Mouse (Mus musculus): ENCODE results near the gene Spata13. TPM values are rescaled to one million over a fixed set of nuclear protein-coding genes. Genes with fewer than 3 reads are reported as not detected.

Spata13 gene
- polyA plus RNA-seq, 1 experiment = 4.2 TPM

GRCm38 (mm10) chr14:60712289-60712830, 78.6 kb downstream of the Spata13 start:
- H3K4me1 ChIP-seq (ENCODE audit: control insufficient read depth, insufficient read depth, low read length) = no peaks in the 10 kb centered on the region
- no peaks in the 10 kb centered on the region for H3K36me3 ChIP-seq (ENCODE audit: control insufficient read depth, insufficient read depth, low read length)
- no peak overlapping the region for H3K4me3 ChIP-seq (ENCODE audit: control insufficient read depth, low read depth, low read length)
- H3K27me3 ChIP-seq (ENCODE audit: control insufficient read depth, insufficient read depth, low read length) = no peaks in the 10 kb centered on the region
- no peak for TF ChIP-seq POLR2A (IDR thresholded peaks at IDR 0.05; ENCODE audit: control insufficient read depth, low read depth, low read length)
- TF ChIP-seq CTCF (IDR thresholded peaks at IDR 0.05; ENCODE audit: control insufficient read depth, insufficient read depth, insufficient replicate concordance, low read depth, low read length) = no peak
- no peak overlapping the region for H3K27ac ChIP-seq (ENCODE audit: control insufficient read depth, insufficient read depth, low read depth, low read length)

- Histone ChIP-seq H3K4me1 (ENCODE audit: control insufficient read depth, insufficient read depth, low read length) (no peaks in the 10 kb centered on the region), H3K4me3 (ENCODE audit: control insufficient read depth, low read depth, low read length) (no peak overlapping the region), H3K27ac (ENCODE audit: control insufficient read depth, insufficient read depth, low read depth, low read length) (no peak overlapping the region), H3K27me3 (ENCODE audit: control insufficient read depth, insufficient read depth, low read length) (no peaks in the 10 kb centered on the region), H3K36me3 (ENCODE audit: control insufficient read depth, insufficient read depth, low read length) (no peaks in the 10 kb centered on the region)
- TF ChIP-seq POLR2A (IDR thresholded peaks at IDR 0.05; ENCODE audit: control insufficient read depth, low read depth, low read length) = no peak
Measured at GRCm38 (mm10) chr14:60715686-60716085, 81.9 kb downstream of the Spata13 start.

- Histone ChIP-seq H3K36me3 (ENCODE audit: control insufficient read depth, insufficient read depth, low read length) (no peaks in the 10 kb centered on the region), H3K27ac (ENCODE audit: control insufficient read depth, insufficient read depth, low read depth, low read length) (no peak overlapping the region), H3K4me3 (ENCODE audit: control insufficient read depth, low read depth, low read length) (no peak overlapping the region), H3K4me1 (ENCODE audit: control insufficient read depth, insufficient read depth, low read length) (no peaks in the 10 kb centered on the region), H3K27me3 (ENCODE audit: control insufficient read depth, insufficient read depth, low read length) (no peaks in the 10 kb centered on the region)
- no peak for TF ChIP-seq POLR2A (IDR thresholded peaks at IDR 0.05; ENCODE audit: control insufficient read depth, low read depth, low read length)
- no peak for TF ChIP-seq CTCF (IDR thresholded peaks at IDR 0.05; ENCODE audit: control insufficient read depth, insufficient read depth, insufficient replicate concordance, low read depth, low read length)
Measured at GRCm38 (mm10) chr14:60721304-60721703, 87.5 kb downstream of the Spata13 start.

GRCm38 (mm10) chr14:60721938-60722337, 88.1 kb downstream of the Spata13 start:
- Histone ChIP-seq H3K36me3 (ENCODE audit: control insufficient read depth, insufficient read depth, low read length) (no peaks in the 10 kb centered on the region), H3K4me1 (ENCODE audit: control insufficient read depth, insufficient read depth, low read length) (no peaks in the 10 kb centered on the region; the same call in 1 of the 2 replicates), H3K27me3 (ENCODE audit: control insufficient read depth, insufficient read depth, low read length) (no peaks in the 10 kb centered on the region), H3K27ac (ENCODE audit: control insufficient read depth, insufficient read depth, low read depth, low read length) (no peak overlapping the region), H3K4me3 (ENCODE audit: control insufficient read depth, low read depth, low read length) (no peak overlapping the region)
- TF ChIP-seq POLR2A (IDR thresholded peaks at IDR 0.05; ENCODE audit: control insufficient read depth, low read depth, low read length) (no peak), CTCF (IDR thresholded peaks at IDR 0.05; ENCODE audit: control insufficient read depth, insufficient read depth, insufficient replicate concordance, low read depth, low read length) (no peak)

GRCm38 (mm10) chr14:60726091-60726490, 92.3 kb downstream of the Spata13 start:
- Histone ChIP-seq H3K27me3 (ENCODE audit: control insufficient read depth, insufficient read depth, low read length) (no peaks in the 10 kb centered on the region), H3K4me3 (ENCODE audit: control insufficient read depth, low read depth, low read length) (no peak overlapping the region), H3K27ac (ENCODE audit: control insufficient read depth, insufficient read depth, low read depth, low read length) (no peak overlapping the region), H3K4me1 (ENCODE audit: control insufficient read depth, insufficient read depth, low read length) (no peaks in the 10 kb centered on the region; the same call in 1 of the 2 replicates), H3K36me3 (ENCODE audit: control insufficient read depth, insufficient read depth, low read length) (no peaks in the 10 kb centered on the region)
- no peak for TF ChIP-seq POLR2A (IDR thresholded peaks at IDR 0.05; ENCODE audit: control insufficient read depth, low read depth, low read length)
- no peak for TF ChIP-seq CTCF (IDR thresholded peaks at IDR 0.05; ENCODE audit: control insufficient read depth, insufficient read depth, insufficient replicate concordance, low read depth, low read length)

- H3K27me3 ChIP-seq (ENCODE audit: control insufficient read depth, insufficient read depth, low read length) = no peaks in the 10 kb centered on the region
- H3K27ac ChIP-seq (ENCODE audit: control insufficient read depth, insufficient read depth, low read depth, low read length) = peak overlapping the region; percentile 5
- no peak overlapping the region for H3K4me3 ChIP-seq (ENCODE audit: control insufficient read depth, low read depth, low read length)
- H3K36me3 ChIP-seq (ENCODE audit: control insufficient read depth, insufficient read depth, low read length) = no peaks in the 10 kb centered on the region
- no peak; the same call in 1 of the 2 replicates for TF ChIP-seq CTCF (IDR thresholded peaks at IDR 0.05; ENCODE audit: control insufficient read depth, insufficient read depth, insufficient replicate concordance, low read depth, low read length)
- no peak for TF ChIP-seq POLR2A (IDR thresholded peaks at IDR 0.05; ENCODE audit: control insufficient read depth, low read depth, low read length)
- no peaks in the 10 kb centered on the region; the same call in 1 of the 2 replicates for H3K4me1 ChIP-seq (ENCODE audit: control insufficient read depth, insufficient read depth, low read length)
Measured at GRCm38 (mm10) chr14:60727130-60727529, 93.3 kb downstream of the Spata13 start.

- H3K36me3 ChIP-seq (ENCODE audit: control insufficient read depth, insufficient read depth, low read length) = no peaks in the 10 kb centered on the region
- TF ChIP-seq POLR2A (IDR thresholded peaks at IDR 0.05; ENCODE audit: control insufficient read depth, low read depth, low read length) = no peak
- TF ChIP-seq CTCF (IDR thresholded peaks at IDR 0.05; ENCODE audit: control insufficient read depth, insufficient read depth, insufficient replicate concordance, low read depth, low read length) = no peak
- H3K4me1 ChIP-seq (ENCODE audit: control insufficient read depth, insufficient read depth, low read length) = no peaks in the 10 kb centered on the region
Measured at GRCm38 (mm10) chr14:60732081-60732480, 98.3 kb downstream of the Spata13 start.

GRCm38 (mm10) chr14:60732787-60733186, 99.0 kb downstream of the Spata13 start:
- Histone ChIP-seq H3K27me3 (ENCODE audit: control insufficient read depth, insufficient read depth, low read length) (no peaks in the 10 kb centered on the region), H3K27ac (ENCODE audit: control insufficient read depth, insufficient read depth, low read depth, low read length) (no peak overlapping the region), H3K4me1 (ENCODE audit: control insufficient read depth, insufficient read depth, low read length) (peaks cover 2% of the 10 kb centered on the region), H3K4me3 (ENCODE audit: control insufficient read depth, low read depth, low read length) (peak overlapping the region; percentile 33), H3K36me3 (ENCODE audit: control insufficient read depth, insufficient read depth, low read length) (no peaks in the 10 kb centered on the region)
- TF ChIP-seq POLR2A (IDR thresholded peaks at IDR 0.05; ENCODE audit: control insufficient read depth, low read depth, low read length) (no peak), CTCF (IDR thresholded peaks at IDR 0.05; ENCODE audit: control insufficient read depth, insufficient read depth, insufficient replicate concordance, low read depth, low read length) (no peak)

More at GRCm38 (mm10) chr14:60732081-60732480, 98.3 kb downstream of the Spata13 start:
- Histone ChIP-seq H3K27me3 (ENCODE audit: control insufficient read depth, insufficient read depth, low read length) (no peaks in the 10 kb centered on the region), H3K4me3 (ENCODE audit: control insufficient read depth, low read depth, low read length) (no peak overlapping the region), H3K27ac (ENCODE audit: control insufficient read depth, insufficient read depth, low read depth, low read length) (no peak overlapping the region)
